ENCODE assay signal across 22 mouse cellular contexts in the genomic region with DNA sequence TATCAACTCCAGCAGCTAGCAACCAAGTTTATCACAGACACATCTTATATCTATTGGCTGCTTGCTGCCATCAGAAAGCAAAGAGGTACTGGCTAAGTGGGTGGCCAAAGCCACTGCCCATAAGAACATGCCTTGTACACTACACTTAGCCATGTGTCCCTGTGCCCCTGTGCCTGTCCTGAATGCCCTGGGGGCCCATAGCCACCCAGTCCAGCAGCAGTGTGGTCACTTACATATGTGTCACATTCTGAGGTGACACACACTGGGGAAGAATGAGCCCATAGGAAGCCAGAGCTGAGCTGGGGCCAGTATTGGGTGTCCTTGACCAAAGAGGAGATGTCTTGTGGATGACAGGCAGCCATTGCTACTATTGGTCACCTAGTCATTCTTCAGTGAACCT. TPM values are rescaled to one million over a fixed set of nuclear protein-coding genes. Genes with fewer than 3 reads are reported as not detected.
DNase-seq lines count a peak whose midpoint lies in the region; ATAC-seq lines count a peak whose summit lies in the region.
"Had no signal": no experiment of that assay in that cellular context is flagged by ENCODE, and none has a peak within 500 bp of the region (broad histone marks: within the 10 kb centered on the region; RNA-seq: fewer than 3 reads in every experiment).

No protein-coding gene starts in this region.

- no peak overlapping the region for H3K9ac ChIP-seq in midbrain, embryonic 11.5 days (ENCODE audit: low read length)
- no peak overlapping the region for H3K9ac ChIP-seq in midbrain, embryonic 15.5 days
- H3K9ac ChIP-seq: embryonic facial prominence, embryonic 13.5 days; embryonic facial prominence, embryonic 15.5 days; forebrain, embryonic 12.5 days had no signal

- peaks cover 20% of the 10 kb centered on the region for H3K36me3 ChIP-seq in heart, embryonic 10.5 days
- no peaks in the 10 kb centered on the region for H3K36me3 ChIP-seq in midbrain, embryonic 11.5 days (ENCODE audit: control insufficient read depth, insufficient read depth, low read length)
- H3K36me3 ChIP-seq in midbrain, embryonic 15.5 days (replicated peaks), result 0 out of 2 replicates have a peak, but pooled peaks cover 5% of the 10 kb centered on the region

- no peak for ATAC-seq in midbrain, embryonic 11.5 days (ENCODE audit: low FRiP score)
- ATAC-seq in midbrain, embryonic 15.5 days (replicated peaks), result no peak
- ATAC-seq: forebrain, embryonic 14.5 days; forebrain, embryonic 16.5 days had no signal

- H3K4me3 ChIP-seq in heart, embryonic 10.5 days, result no peak overlapping the region
- no peak overlapping the region for H3K4me3 ChIP-seq in midbrain, embryonic 11.5 days (ENCODE audit: low read depth, low read length)
- no peak overlapping the region for H3K4me3 ChIP-seq in midbrain, embryonic 15.5 days
- H3K4me3 ChIP-seq: embryonic facial prominence, embryonic 13.5 days; embryonic facial prominence, embryonic 15.5 days; erythroblast, embryonic 14.5 days; forebrain, embryonic 10.5 days; forebrain, embryonic 12.5 days had no signal

- H3K27ac ChIP-seq in heart, embryonic 10.5 days, result peak overlapping the region; percentile 14; the same call in 1 of the 2 replicates
- no peak overlapping the region for H3K27ac ChIP-seq in midbrain, embryonic 11.5 days (ENCODE audit: low read depth, low read length)
- H3K27ac ChIP-seq in midbrain, embryonic 15.5 days, result no peak overlapping the region
- H3K27ac ChIP-seq: embryonic facial prominence, embryonic 13.5 days; embryonic facial prominence, embryonic 15.5 days; forebrain, embryonic 10.5 days; forebrain, embryonic 12.5 days had no signal

- H3K27me3 ChIP-seq in heart, embryonic 10.5 days (ENCODE audit: insufficient read depth, poor library complexity, severe bottlenecking), result no peaks in the 10 kb centered on the region
- no peaks in the 10 kb centered on the region for H3K27me3 ChIP-seq in midbrain, embryonic 11.5 days (ENCODE audit: control insufficient read depth, insufficient read depth, low read length)
- no peaks in the 10 kb centered on the region for H3K27me3 ChIP-seq in midbrain, embryonic 15.5 days (replicated peaks)
- H3K27me3 ChIP-seq: embryonic facial prominence, embryonic 13.5 days; embryonic facial prominence, embryonic 15.5 days; forebrain, embryonic 12.5 days had no signal

- no peaks in the 10 kb centered on the region for H3K9me3 ChIP-seq in heart, embryonic 10.5 days
- H3K9me3 ChIP-seq in midbrain, embryonic 11.5 days (ENCODE audit: control insufficient read depth, low read length), result no peaks in the 10 kb centered on the region
- H3K9me3 ChIP-seq in midbrain, embryonic 15.5 days, result no peaks in the 10 kb centered on the region
- H3K9me3 ChIP-seq: embryonic facial prominence, embryonic 13.5 days; embryonic facial prominence, embryonic 15.5 days; forebrain, embryonic 10.5 days; forebrain, embryonic 12.5 days had no signal

- DNase-seq in heart, embryonic 10.5 days (ENCODE audit: low spot score), result no peak
- no peak for DNase-seq in heart, adult 18-20 months
- peak; percentile 72 for DNase-seq in midbrain, embryonic 11.5 days (ENCODE audit: low spot score, missing footprints)
- DNase-seq in ovary, postnatal 10 days (ENCODE audit: low spot score), result no peak
- DNase-seq: adrenal gland, adult 2 months; adrenal gland, postnatal 10 days; adrenal gland, postnatal 25 days; cerebellum, adult 11 months; cerebellum, adult 18-20 months; cerebellum, adult 8-10 months; cerebellum, adult 9-11 months; cerebellum, postnatal 14 days; cerebellum, postnatal 36 days; embryo, embryonic 11 days had no signal

- peaks cover 16% of the 10 kb centered on the region for H3K4me1 ChIP-seq in heart, embryonic 10.5 days
- H3K4me1 ChIP-seq in midbrain, embryonic 11.5 days (ENCODE audit: control insufficient read depth, insufficient read depth, low read length), result no peaks in the 10 kb centered on the region
- H3K4me1 ChIP-seq in midbrain, embryonic 15.5 days, result no peaks in the 10 kb centered on the region
- H3K4me1 ChIP-seq: embryonic facial prominence, embryonic 13.5 days; embryonic facial prominence, embryonic 15.5 days; forebrain, embryonic 10.5 days; forebrain, embryonic 12.5 days had no signal

- no peak overlapping the region for H3K4me2 ChIP-seq in midbrain, embryonic 11.5 days
- H3K4me2 ChIP-seq in midbrain, embryonic 15.5 days, result no peak overlapping the region
- H3K4me2 ChIP-seq: embryonic facial prominence, embryonic 13.5 days; embryonic facial prominence, embryonic 15.5 days; forebrain, embryonic 12.5 days had no signal

RNA-seq across cellular contexts. Expression of gene N4bp1, which starts 49.2 kb away (rescaled TPM):
- 6.6 and 9.9 TPM in 2 replicates for polyA plus RNA-seq in heart, embryonic 10.5 days (2016; fragmentation: Nextera tagmentation; extraction: Ambion mirVana)
- 10 to 100 TPM; 16.9 to 17.0 TPM for total RNA-seq in heart, adult 18-20 months (2021)
- polyA plus RNA-seq in midbrain, embryonic 11.5 days (2014; fragmentation: Nextera tagmentation; extraction: Ambion mirVana), result 10.2 and 10.8 TPM in 2 replicates
- 11.4 and 11.8 TPM in 2 replicates for polyA plus RNA-seq in midbrain, embryonic 15.5 days (2015; fragmentation: Nextera tagmentation; extraction: Ambion mirVana)
